Mouse (Mus musculus): ENCODE measurements around the gene Myl12a. TPM values are rescaled to one million over a fixed set of nuclear protein-coding genes. Genes with fewer than 3 reads are reported as not detected.

Gene Myl12a
- 54.8 TPM for polyA plus RNA-seq (2014; fragmentation: Illumina TruSeq; extraction: RNeasy Lipid Tissue Mini Kit (QIAGEN cat#74804); ENCODE audit: low read depth, low replicate concordance)

GRCm38 (mm10) chr17:71002744-71003094 is at the start of gene Myl12a:
TSS of gene Myl12a (minus strand) at chr17:71002878.

DNA sequence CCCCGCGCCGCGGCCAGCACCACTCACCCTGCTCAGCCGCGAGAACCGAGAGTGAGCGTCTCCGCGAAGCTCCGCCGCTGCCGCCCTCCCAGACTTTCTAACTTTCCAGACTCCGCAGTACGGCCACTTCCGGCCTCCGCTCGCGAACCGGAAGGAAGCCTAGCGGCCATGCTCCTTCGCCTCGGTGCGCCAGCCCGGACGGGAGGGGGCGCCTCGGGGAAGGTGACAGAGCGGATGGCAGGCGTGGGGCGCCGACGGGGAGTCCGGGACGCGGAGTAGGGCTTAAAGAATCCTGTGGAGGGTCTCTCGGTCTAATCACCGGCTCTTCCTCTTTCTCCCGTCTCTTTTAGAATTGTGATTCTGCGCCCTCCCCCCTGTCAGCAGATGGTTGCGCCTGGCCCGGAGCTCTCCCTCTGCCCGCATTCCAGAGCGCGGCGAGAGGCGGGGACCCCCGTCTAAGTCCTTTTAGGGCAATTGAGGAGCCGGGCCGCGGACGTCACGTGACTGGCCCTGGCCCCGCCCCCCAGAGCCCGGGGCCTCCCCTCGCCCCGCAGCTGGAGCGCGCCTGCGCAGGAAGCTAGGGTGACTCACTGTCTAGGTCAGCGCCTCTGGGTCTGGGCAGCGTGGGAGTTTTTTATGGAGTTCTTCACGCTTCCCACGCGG is 466 bp downstream of the Myl12a start, which contains the start of gene Myom1:
Gene Myom1 (plus strand): TSS at position 553 of the 663 bp plus-strand sequence.

Other genes starting within 250 kb of the Myl12a start
- gene Tgif1, start 149.3 kb downstream of the Myl12a start, polyA plus RNA-seq (2014; fragmentation: Illumina TruSeq; extraction: RNeasy Lipid Tissue Mini Kit (QIAGEN cat#74804); ENCODE audit: low read depth, low replicate concordance), result 25.2 TPM
- gene Myom1, start 245 bp downstream of the Myl12a start, polyA plus RNA-seq (2014; fragmentation: Illumina TruSeq; extraction: RNeasy Lipid Tissue Mini Kit (QIAGEN cat#74804); ENCODE audit: low read depth, low replicate concordance), result 1.2 TPM
- gene Lpin2, start 179.7 kb upstream of the Myl12a start, polyA plus RNA-seq (2014; fragmentation: Illumina TruSeq; extraction: RNeasy Lipid Tissue Mini Kit (QIAGEN cat#74804); ENCODE audit: low read depth, low replicate concordance), result 73.8 TPM

Measured in liver, adult 10 weeks (tissue).